Mouse (Mus musculus): ENCODE results near the gene Myg1. TPM values are rescaled to one million over a fixed set of nuclear protein-coding genes. Genes with fewer than 3 reads are reported as not detected.

Myg1 gene
- total and polyA plus RNA-seq, 3 experiments: 105 to 132 (median 121) TPM

GRCm38 (mm10) chr15:102295633-102296367 is 35.7 kb upstream of the Myg1 start, which contains the start of gene Espl1:
Gene Espl1, plus strand, starts transcription at chr15:102296266.
- Histone ChIP-seq H3K27ac (ENCODE audit: insufficient read depth, low read depth) (no peak within 1 kb of the TSS), H3K9ac (ENCODE audit: insufficient read depth, low read depth) (peak within 1 kb of the TSS; percentile 68), H3K4me2 (ENCODE audit: insufficient read depth, low read depth, poor library complexity, severe bottlenecking) (peak within 1 kb of the TSS; percentile 70), H3K9me3 (replicated peaks; ENCODE audit: low read length) (no peaks in the 10 kb centered on the region), H3K36me3 (replicated peaks in 1 of 2; ENCODE audit: control insufficient read depth in 1 of 2, insufficient read depth in 1 of 2, low read length in 1 of 2) (peaks cover 19 to 30% of the 10 kb centered on the region in 2 experiments), H3K79me2 (replicated peaks; ENCODE audit: control insufficient read depth, extremely low read depth, insufficient read depth, poor library complexity, severe bottlenecking) (peaks cover 15% of the 10 kb centered on the region), H3K27me3 (replicated peaks) (no peaks in the 10 kb centered on the region), H3K4me1 (ENCODE audit: control insufficient read depth in 1 of 2, insufficient read depth in 2 of 2) (peaks cover 0 to 24% of the 10 kb centered on the region in 2 experiments; a peak in 2 of 4 replicates), H3K4me3 (replicated peaks in 1 of 3; ENCODE audit: low read depth in 2 of 3, low read length in 2 of 3, poor library complexity in 1 of 3) (peak within 1 kb of the TSS; percentile 63 to 97 (median 73))
- in situ Hi-C loops (cut with MboI; ENCODE audit: low pct_ligation_motif_present, low pct_unique_long_range_greater_than_20kb, low sequenced_read_pairs) (no loop called here), dilution Hi-C loops (cut with MboI; ENCODE audit: extremely low pct_ligation_motif_present, extremely low pct_unique_long_range_greater_than_20kb, low sequenced_read_pairs) (no loop called here)
- peak; percentile 51; the same call in 1 of the 2 replicates for TF ChIP-seq MAZ (IDR thresholded peaks at IDR 0.05; ENCODE audit: low read depth, low read length)
- no peak for TF ChIP-seq PAX5 (IDR thresholded peaks at IDR 0.05; ENCODE audit: low read length)
- no peak for TF ChIP-seq CTCF (conservative IDR thresholded peaks at IDR 0.05 in 1 of 2, IDR thresholded peaks at IDR 0.05 in 1 of 2; ENCODE audit: low read depth in 2 of 2, low read length in 2 of 2)
- peak; percentile 98 for TF ChIP-seq SIN3A (IDR thresholded peaks at IDR 0.05; ENCODE audit: low read length)
- peak; percentile 93 for TF ChIP-seq ZMIZ1 (IDR thresholded peaks at IDR 0.05; ENCODE audit: low read depth, low read length)
- peak; percentile 86 for TF ChIP-seq ELF1 (IDR thresholded peaks at IDR 0.05; ENCODE audit: low read depth, low read length)
- TF ChIP-seq USF1 (IDR thresholded peaks at IDR 0.05; ENCODE audit: low read depth, low read length): peak; percentile 97
- peak; percentile 83 for TF ChIP-seq BHLHE40 (IDR thresholded peaks at IDR 0.05; ENCODE audit: low read depth, low read length)
- peak; percentile 97 for TF ChIP-seq USF2 (conservative IDR thresholded peaks at IDR 0.05; ENCODE audit: low read depth, low read length)
- TF ChIP-seq E2F4 (IDR thresholded peaks at IDR 0.05; ENCODE audit: insufficient replicate concordance, low read depth, low read length): peak; percentile 98
- TF ChIP-seq GABPA (IDR thresholded peaks at IDR 0.05; ENCODE audit: insufficient replicate concordance, low read depth, low read length): peak; percentile 77; the same call in 1 of the 2 replicates
- TF ChIP-seq NELFE (IDR thresholded peaks at IDR 0.05; ENCODE audit: low read depth, low read length): peak; percentile 84
- peak; percentile 60; the same call in 1 of the 2 replicates for TF ChIP-seq IRF4 (IDR thresholded peaks at IDR 0.05; ENCODE audit: low read depth, low read length)
- peak; percentile 99 for TF ChIP-seq HCFC1 (IDR thresholded peaks at IDR 0.05; ENCODE audit: low read depth, low read length)
- no peak for TF ChIP-seq ZNF384 (IDR thresholded peaks at IDR 0.05; ENCODE audit: low read depth, low read length)
- TF ChIP-seq TBP (conservative IDR thresholded peaks at IDR 0.05; ENCODE audit: low read depth, low read length): peak; percentile 91
- TF ChIP-seq JUN (IDR thresholded peaks at IDR 0.05; ENCODE audit: insufficient read depth, low read depth, low read length): no peak
- TF ChIP-seq POLR2A (IDR thresholded peaks at IDR 0.05; ENCODE audit: low read depth, low read length): peak; percentile 97
- peak; percentile 66; the same call in 1 of the 2 replicates for TF ChIP-seq POLR2AphosphoS2 (IDR thresholded peaks at IDR 0.05; ENCODE audit: low read depth, low read length)
- TF ChIP-seq KAT2A (IDR thresholded peaks at IDR 0.05; ENCODE audit: insufficient replicate concordance, low read length): peak; percentile 98; the same call in 1 of the 2 replicates
- TF ChIP-seq CHD2 (IDR thresholded peaks at IDR 0.05; ENCODE audit: low read length): peak; percentile 84
- no peak for TF ChIP-seq EP300 (IDR thresholded peaks at IDR 0.05; ENCODE audit: low read length)
- peak; percentile 99 for TF ChIP-seq MAX (IDR thresholded peaks at IDR 0.05; ENCODE audit: low read length)
- TF ChIP-seq TCF12 (IDR thresholded peaks at IDR 0.05; ENCODE audit: low read depth, low read length): peak; percentile 67; the same call in 1 of the 2 replicates
- peak; percentile 96 for TF ChIP-seq MYC (IDR thresholded peaks at IDR 0.05; ENCODE audit: low read depth, low read length)
- peak; percentile 96 for TF ChIP-seq MXI1 (IDR thresholded peaks at IDR 0.05; ENCODE audit: low read depth, low read length)
- TF ChIP-seq NRF1 (IDR thresholded peaks at IDR 0.05; ENCODE audit: low read depth, low read length): peak; percentile 29; the same call in 1 of the 2 replicates
- no peak for TF ChIP-seq MEF2A (IDR thresholded peaks at IDR 0.05; ENCODE audit: borderline replicate concordance, low read depth, low read length)
- DNase-seq (ENCODE audit: extremely low read depth): peak; percentile 99
